Mouse (Mus musculus): ENCODE measurements at regions not wholly inside any gene's neighbourhood (a gene's known extent, or its start where the extent isn't known, plus 50 kb on each side); places are given as distances from the start of the nearest gene placed in this dataset.
A peak's percentile ranks its signal among the peaks of the same experiment; 100 is the strongest.

- no peak for DNase-seq (ENCODE audit: low spot score)
Measured at GRCm38 (mm10) chr16:24053403-24053802, 64.8 kb upstream of the Bcl6 start.

GRCm38 (mm10) chr16:24050856-24051640, 62.4 kb upstream of the Bcl6 start:
- peak; percentile 74 for DNase-seq (ENCODE audit: low spot score)

- no peak for DNase-seq (ENCODE audit: low spot score)
Measured at GRCm38 (mm10) chr16:24043779-24044178, 55.1 kb upstream of the Bcl6 start.

GRCm38 (mm10) chr16:24042977-24043376, 54.3 kb upstream of the Bcl6 start:
- no peak for DNase-seq (ENCODE audit: low spot score)

- DNase-seq (ENCODE audit: low spot score) = peak; percentile 84
Measured at GRCm38 (mm10) chr16:24042216-24042615, 53.6 kb upstream of the Bcl6 start.

GRCm38 (mm10) chr16:24041403-24041802, 52.8 kb upstream of the Bcl6 start:
- no peak for DNase-seq (ENCODE audit: low spot score)

GRCm38 (mm10) chr16:24039765-24040164, 51.1 kb upstream of the Bcl6 start:
- DNase-seq (ENCODE audit: low spot score) = peak; percentile 96

Measured in adipocyte (in vitro differentiated cells).